Mouse (Mus musculus) mesoderm, embryonic 11.5 days (tissue): ENCODE measurements at regions not wholly inside any gene's neighbourhood (a gene's known extent, or its start where the extent isn't known, plus 50 kb on each side); places are given as distances from the start of the nearest gene placed in this dataset.
A peak's percentile ranks its signal among the peaks of the same experiment; 100 is the strongest.

ENCODE experiments used
- DNase-seq: peaks from one replicate; pipeline ENCODE4 v3.0.0-alpha.2; 2012; ENCODE audit warnings: low read depth, low spot score

GRCm38 (mm10) chr4:142865593-142865992, 347.2 kb downstream of the Prdm2 start:
- no peak for DNase-seq

DNA sequence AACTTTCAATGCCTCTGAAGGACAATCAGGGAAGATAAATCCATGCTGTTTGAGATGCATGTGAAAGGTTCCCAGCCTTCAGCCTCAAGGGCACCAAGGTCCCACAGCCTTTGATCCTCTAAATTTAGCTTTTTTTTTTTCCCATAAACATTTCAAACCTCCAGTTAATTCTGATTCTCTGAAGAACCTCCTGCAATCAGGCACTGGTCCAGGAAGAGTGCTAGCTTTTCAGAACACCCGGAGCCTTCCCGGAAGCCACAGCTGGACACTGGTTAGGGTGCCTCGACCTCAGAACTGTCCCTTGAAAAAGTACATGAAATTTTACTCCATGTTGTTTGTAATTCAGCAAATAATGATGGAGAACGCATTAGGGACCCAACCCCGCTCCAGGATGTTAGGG, 348.9 kb downstream of the Prdm2 start:
- no peak for DNase-seq

- DNase-seq = no peak
Observed at GRCm38 (mm10) chr4:142860441-142860840, 352.4 kb downstream of the Prdm2 start.

DNA sequence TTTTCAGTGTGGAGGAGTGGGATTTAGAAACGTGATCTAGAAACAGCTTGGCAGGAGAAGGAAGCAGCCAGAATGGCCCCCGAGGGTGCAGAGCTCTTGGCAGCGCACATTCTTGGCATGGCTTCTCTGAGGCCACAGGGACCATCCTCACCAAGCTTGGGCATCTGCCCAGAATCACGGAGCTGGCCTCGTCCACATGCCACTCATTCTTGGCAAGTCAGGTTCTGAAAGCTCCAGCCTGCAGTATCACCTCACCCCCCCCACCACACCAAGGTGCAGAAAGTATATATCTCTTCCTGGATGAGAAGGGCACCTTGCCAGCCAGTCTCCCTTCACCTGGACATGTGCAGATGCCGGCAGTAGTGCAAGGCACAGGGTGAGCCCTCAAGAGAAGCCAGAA, 356.2 kb downstream of the Prdm2 start:
- DNase-seq = no peak

DNA sequence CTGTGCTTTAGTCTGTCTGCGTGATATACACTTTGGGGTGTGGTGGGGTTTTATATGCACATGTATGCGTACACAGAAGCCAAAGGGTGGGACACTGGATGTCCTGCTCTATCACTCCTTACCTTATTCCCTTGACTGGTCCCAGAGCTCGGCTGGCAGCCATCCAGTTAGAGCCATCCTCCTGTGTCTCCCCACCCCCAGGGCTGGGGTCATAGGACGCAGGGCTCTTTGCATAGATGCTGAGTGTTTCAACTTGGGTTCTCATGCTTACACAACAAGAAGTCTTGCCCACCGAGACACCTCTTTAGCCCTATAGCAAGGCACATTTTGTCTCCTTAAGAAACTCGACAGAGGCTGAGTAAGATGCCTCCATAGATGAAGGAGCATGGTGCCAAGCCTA, 357.2 kb downstream of the Prdm2 start:
- DNase-seq = no peak

- no peak for DNase-seq
Observed at GRCm38 (mm10) chr4:142853924-142854323, 358.9 kb downstream of the Prdm2 start.

- no peak for DNase-seq
Observed at GRCm38 (mm10) chr4:142845066-142845696, 367.6 kb downstream of the Prdm2 start.

DNA sequence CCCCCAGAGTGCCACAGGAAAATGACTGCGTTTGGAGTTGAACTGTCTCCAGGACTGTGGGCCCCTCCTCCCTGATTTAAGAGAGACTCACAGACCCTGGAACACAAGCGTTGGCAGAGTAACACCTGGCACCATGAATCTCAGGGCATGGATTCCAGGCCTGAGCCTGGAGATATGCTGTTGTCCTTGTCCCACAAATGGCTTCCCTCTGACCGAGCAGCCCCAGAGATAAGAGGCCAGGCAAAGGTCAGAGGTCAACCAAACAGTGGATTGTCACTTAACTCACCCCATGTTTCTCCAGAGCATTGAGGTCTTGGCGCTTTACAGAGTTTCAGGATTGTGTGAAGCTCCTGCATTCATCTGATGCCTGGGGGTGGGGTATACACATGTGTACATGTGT, 373.3 kb downstream of the Prdm2 start:
- no peak for DNase-seq

DNA sequence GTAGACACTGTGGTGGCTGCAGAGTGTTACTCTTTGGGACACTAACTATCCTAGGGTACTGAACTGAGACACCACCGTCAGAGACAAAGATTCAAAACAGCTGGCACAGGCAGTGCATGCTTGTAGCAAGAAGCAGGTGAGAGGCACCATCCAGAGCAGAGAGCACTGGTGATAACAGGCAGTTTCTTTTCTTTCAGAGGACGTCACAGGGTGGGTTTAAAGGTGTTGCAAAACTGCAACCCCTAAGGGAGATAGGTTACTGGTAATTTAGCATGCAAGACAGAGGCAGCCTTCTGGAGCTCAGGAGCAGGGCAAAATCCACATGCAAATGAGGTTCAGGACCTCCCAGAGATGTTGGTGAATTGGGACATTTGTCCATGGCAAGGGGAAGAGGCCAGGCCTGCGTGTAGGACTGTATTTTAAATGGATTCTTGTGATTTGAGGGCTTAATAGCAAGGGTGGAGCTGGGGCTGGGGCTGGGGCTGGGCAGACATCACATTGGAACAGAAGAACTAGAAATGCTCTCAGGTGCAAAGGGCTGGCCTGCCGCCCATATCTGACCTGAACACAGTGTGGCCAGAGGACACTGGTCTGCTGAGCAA, 374.3 kb downstream of the Prdm2 start:
- DNase-seq = no peak

GRCm38 (mm10) chr4:142837636-142838035, 375.2 kb downstream of the Prdm2 start:
- DNase-seq = no peak

- DNase-seq = no peak
Observed at GRCm38 (mm10) chr4:142829711-142830110, 383.1 kb downstream of the Prdm2 start.

DNA sequence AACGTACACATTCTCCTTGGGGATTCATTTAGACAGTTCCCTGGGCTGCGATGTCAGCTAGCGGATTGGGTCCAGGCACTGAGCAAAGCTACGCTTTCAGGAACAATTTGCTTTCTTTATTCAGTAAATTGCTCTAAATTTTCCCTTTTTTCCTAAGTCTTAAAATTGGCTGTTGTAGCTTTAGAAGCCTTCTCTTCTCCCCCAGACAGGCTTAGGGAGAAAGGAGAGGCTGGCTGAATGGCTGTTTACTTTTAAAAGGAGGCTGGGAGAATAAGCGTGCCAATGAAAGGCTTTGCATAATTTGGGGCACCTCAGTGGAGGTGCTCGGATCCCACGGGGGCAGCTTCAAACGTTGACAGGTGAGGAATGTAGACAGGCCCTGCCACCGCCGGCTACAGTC, 383.8 kb downstream of the Prdm2 start:
- DNase-seq = no peak

GRCm38 (mm10) chr4:142826250-142826893, 386.4 kb downstream of the Prdm2 start:
- DNase-seq = peak; percentile 74

GRCm38 (mm10) chr4:142825786-142826185, 387.0 kb downstream of the Prdm2 start:
- no peak for DNase-seq

- no peak for DNase-seq
Observed at GRCm38 (mm10) chr4:142818440-142818839, 394.4 kb downstream of the Prdm2 start.

- no peak for DNase-seq
Observed at GRCm38 (mm10) chr4:142816986-142817385, 395.8 kb downstream of the Prdm2 start.

DNA sequence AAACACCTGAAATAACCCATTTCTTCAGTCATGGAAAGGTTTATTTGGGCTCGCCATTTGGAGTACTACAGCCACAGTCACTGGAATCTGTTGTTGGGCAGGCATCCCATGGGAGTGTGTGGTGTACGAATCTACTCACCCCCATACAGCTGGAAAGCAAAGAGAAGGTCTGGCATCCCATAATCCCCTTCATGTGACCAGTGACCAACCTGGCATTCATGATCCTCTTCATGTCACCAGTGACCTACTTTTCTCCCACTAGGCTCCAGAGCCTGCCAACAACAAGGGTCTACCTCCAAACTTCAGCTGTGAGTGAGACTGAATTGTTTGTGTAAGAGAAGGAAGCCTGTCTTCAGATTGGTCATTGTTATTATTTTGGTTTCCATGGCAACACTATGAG, 409.0 kb downstream of the Prdm2 start:
- no peak for DNase-seq

- peak; percentile 56 for DNase-seq
Observed at GRCm38 (mm10) chr4:142799291-142799690, 413.5 kb downstream of the Prdm2 start.

GRCm38 (mm10) chr4:142798834-142799233, 414.0 kb downstream of the Prdm2 start:
- DNase-seq = no peak

DNA sequence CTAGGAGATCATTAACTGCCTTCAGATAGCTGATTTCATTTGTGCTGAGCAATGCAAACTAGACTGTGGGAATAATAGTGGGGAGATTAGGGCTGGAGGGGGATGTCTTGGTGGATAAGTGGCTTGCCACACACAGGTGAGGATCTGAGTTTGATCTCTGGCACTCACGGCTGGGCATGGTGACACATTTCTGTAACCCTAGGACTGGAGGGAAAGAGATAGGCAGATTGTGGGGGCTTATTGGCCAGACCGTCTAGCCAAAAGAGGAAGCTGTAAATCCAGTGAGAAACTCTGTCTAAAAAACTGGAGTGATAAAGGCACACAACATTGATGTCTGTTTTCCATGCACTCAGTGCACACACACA, 420.2 kb downstream of the Prdm2 start:
- no peak for DNase-seq

- no peak for DNase-seq
Observed at GRCm38 (mm10) chr4:142791823-142792605, 420.8 kb downstream of the Prdm2 start.

GRCm38 (mm10) chr4:142789048-142789447, 423.7 kb downstream of the Prdm2 start:
- DNase-seq = no peak
